Mouse (Mus musculus) lung, postnatal 0 days (tissue): ENCODE results near the gene Cmip. TPM values are rescaled to one million over a fixed set of nuclear protein-coding genes. Genes with fewer than 3 reads are reported as not detected.

Experiments used
- ATAC-seq: fragments of 200-750 bp; cut with Nextera tagmentation; 2 replicates; pipeline ENCODE4 v1.8.0; 2017; ENCODE audit warnings: moderate library complexity
- DNase-seq: peaks from one replicate; pipeline ENCODE4 v3.0.0-alpha.2; 2016; ENCODE audit warnings: low spot score
- H3K27ac ChIP-seq: fragments of 300-500 bp; sonication (generic); 2 replicates; pipeline ENCODE4 v1.5.1; 2014; ENCODE audit warnings: antibody characterized with exemption, mild to moderate bottlenecking, low read length, mixed read lengths
- H3K27me3 ChIP-seq: fragments of 300-500 bp; sonication (generic); replicated peaks from 2 replicates; pipeline ENCODE4 v1.6.1; 2014; ENCODE audit warnings: low read length, mixed read lengths; ENCODE audit not compliant: insufficient read depth
- H3K36me3 ChIP-seq: fragments of 300-500 bp; sonication (generic); 2 replicates; pipeline ENCODE4 v1.6.1; 2014; ENCODE audit warnings: low read length, mixed read lengths; ENCODE audit not compliant: insufficient read depth
- H3K4me1 ChIP-seq: fragments of 300-500 bp; sonication (generic); 2 replicates; pipeline ENCODE4 v1.6.1; 2014; ENCODE audit warnings: antibody characterized with exemption, low read depth, low read length, mixed read lengths; ENCODE audit not compliant: insufficient read depth
- H3K4me2 ChIP-seq: fragments of 300-500 bp; sonication (generic); replicated peaks from 2 replicates; pipeline ENCODE4 v1.6.1; 2014; ENCODE audit warnings: low read depth, mild to moderate bottlenecking, low read length, moderate library complexity, mixed read lengths
- H3K4me3 ChIP-seq: fragments of 300-500 bp; sonication (generic); 2 replicates; pipeline ENCODE4 v1.5.1; 2014; ENCODE audit warnings: low read depth, low read length
- H3K9ac ChIP-seq: fragments of 300-500 bp; sonication (generic); replicated peaks from 2 replicates; pipeline ENCODE4 v1.6.1; 2014; ENCODE audit warnings: low read depth, mild to moderate bottlenecking
- H3K9me3 ChIP-seq: fragments of 300-500 bp; sonication (generic); 2 replicates; pipeline ENCODE4 v1.6.1; 2016; ENCODE audit warnings: low read length, mixed read lengths
- CTCF ChIP-seq: IDR thresholded peaks from 2 replicates; pipeline ENCODE4 v1.5.1; 2016; ENCODE audit warnings: antibody characterized with exemption, mild to moderate bottlenecking
- EP300 ChIP-seq: IDR thresholded peaks from 2 replicates; pipeline ENCODE4 v1.6.1; 2016; ENCODE audit warnings: antibody characterized with exemption, mild to moderate bottlenecking, control low read depth
- WGBS: fragments of 180-500 bp; shearing (Covaris S2); extraction: QIAGEN DNeasy Blood & Tissue Kit; methylation state at CpG from one replicate; pipeline ENCODE4 v1.1.7; 2014; 5-methylcytosine and 5-hydroxymethylcytosine counted together
- polyA plus RNA-seq: library from polyadenylated mRNA; unstranded; fragments of >200 nt; fragmentation: Nextera tagmentation; extraction: Ambion mirVana; gene quantifications from 2 replicates; pipeline ENCODE4 v1.2.1, GENCODE M21; 2015

Gene Cmip
- polyA plus RNA-seq, 1 experiment from 2014 or later: 27.6 TPM

DNA sequence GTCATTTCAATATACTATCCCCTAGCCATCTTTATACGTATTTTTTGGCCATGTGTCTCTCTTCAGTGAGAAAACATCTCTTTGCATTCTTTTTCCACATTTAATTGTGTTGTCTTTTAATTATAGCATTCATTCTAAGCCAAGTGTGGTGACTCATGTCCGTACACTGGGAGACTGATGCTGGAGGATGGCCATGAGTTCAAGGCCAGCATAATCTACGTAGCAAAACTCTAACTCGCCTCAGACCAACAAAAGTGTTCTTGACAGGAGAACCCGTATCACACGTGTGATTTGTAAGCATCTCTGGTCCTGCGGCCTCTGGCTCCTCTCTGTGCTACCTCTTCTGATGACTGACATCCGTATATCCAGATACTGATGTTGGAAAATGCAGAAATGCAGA lies 227.9 kb downstream of the Cmip start:
- no peak for TF ChIP-seq CTCF
- TF ChIP-seq EP300: no peak
- Histone ChIP-seq H3K36me3 (no peaks in the 10 kb centered on the region), H3K27ac (no peak overlapping the region), H3K9me3 (no peaks in the 10 kb centered on the region), H3K4me3 (no peak overlapping the region), H3K27me3 (no peaks in the 10 kb centered on the region), H3K4me2 (no peak overlapping the region), H3K9ac (no peak overlapping the region), H3K4me1 (no peaks in the 10 kb centered on the region)
- WGBS: 82% methylated on average over 8 of the region's 8 CpGs
- DNase-seq: no peak
- no peak for ATAC-seq

DNA sequence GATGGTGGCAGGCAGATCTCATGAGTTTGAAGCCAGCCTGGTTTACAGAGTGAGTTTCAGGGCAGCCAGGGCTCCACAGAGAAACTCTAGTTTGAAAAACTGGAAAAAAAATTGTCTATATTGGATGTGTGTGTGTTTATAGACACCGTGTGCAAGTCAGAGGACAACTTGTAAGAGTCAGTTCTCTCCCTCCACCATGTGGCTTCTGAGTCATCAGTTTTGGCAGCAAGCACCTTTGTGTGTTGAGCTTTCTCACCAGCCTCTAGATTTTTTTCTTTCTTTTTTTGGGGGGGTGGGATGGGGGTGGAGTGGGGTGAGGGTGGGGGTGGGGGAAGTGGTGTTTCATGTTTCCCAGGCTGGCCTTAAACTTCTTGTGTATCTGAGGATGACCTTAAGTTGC lies 228.5 kb downstream of the Cmip start:
- Histone ChIP-seq H3K27ac (no peak overlapping the region), H3K4me1 (no peaks in the 10 kb centered on the region), H3K9me3 (no peaks in the 10 kb centered on the region), H3K4me3 (no peak overlapping the region), H3K4me2 (no peak overlapping the region), H3K36me3 (no peaks in the 10 kb centered on the region), H3K9ac (no peak overlapping the region), H3K27me3 (no peaks in the 10 kb centered on the region)
- TF ChIP-seq EP300 (no peak), CTCF (no peak)
- 43% methylated on average over 1 of the region's 1 CpGs for WGBS
- ATAC-seq (no peak), DNase-seq (no peak)

DNA sequence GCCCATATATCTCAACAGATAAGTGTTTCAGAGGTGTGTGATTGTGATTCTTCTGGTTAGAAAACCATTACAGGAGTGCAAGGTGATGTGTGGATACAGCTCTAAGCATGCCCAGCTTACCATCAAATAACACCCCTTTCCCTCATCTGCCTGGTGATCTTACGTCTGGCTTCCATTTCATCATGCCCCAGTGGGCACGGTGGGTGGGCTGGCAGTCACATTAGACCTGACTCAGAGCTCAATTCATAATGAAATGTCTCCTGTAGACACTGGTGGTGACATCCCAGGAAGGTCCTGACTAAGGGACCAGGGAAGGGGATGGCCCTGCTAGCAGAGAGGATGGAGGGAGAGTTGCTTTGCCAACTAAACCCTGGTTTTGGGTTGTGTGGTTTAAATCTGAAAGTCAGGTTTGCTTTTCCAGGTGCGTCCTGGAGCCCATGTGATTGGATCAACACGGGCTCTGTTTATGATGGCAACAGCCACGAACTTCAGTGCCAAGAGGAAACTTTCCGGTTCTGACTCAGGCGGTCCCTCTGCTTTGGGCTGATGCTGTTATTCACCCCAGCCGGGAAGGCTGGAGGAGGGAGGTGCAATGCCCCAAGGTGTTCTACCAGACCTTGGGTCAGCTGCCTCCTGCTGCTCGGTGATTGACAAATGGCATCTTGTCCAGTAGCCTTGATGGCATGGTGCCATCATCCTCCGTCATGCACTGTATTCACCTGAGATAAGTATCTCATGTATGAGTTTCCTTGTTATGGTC lies 231.6 kb downstream of the Cmip start:
- TF ChIP-seq CTCF (no peak), EP300 (no peak)
- Histone ChIP-seq H3K4me2 (no peak overlapping the region), H3K9me3 (no peaks in the 10 kb centered on the region), H3K36me3 (no peaks in the 10 kb centered on the region), H3K27me3 (no peaks in the 10 kb centered on the region), H3K4me1 (no peaks in the 10 kb centered on the region), H3K27ac (no peak overlapping the region), H3K9ac (no peak overlapping the region), H3K4me3 (no peak overlapping the region)
- no peak for DNase-seq
- 69% methylated on average over 10 of the region's 10 CpGs for WGBS
- no peak for ATAC-seq

DNA sequence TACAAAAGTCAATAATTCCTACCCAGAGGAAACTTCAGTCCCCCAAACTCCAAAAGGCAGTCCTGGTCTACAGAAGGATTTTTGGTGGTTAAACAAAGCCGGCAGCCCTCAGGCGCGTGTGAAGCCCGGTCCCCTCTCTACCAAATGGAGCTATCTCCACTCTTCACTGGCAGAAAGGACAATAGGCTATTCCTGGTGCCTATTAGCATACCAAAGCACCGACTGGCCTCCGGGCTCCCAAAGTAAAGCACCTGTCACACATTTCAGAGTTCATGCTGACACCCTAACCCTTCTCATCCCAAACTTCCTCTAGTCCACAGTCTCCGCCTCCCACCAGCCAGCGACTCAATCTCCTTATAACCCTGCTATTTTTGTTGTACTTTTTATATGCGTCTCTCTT lies 236.7 kb downstream of the Cmip start:
- ATAC-seq (no peak), DNase-seq (no peak)
- Histone ChIP-seq H3K27ac (no peak overlapping the region), H3K9me3 (no peaks in the 10 kb centered on the region), H3K9ac (no peak overlapping the region), H3K4me2 (no peak overlapping the region), H3K27me3 (0 out of 2 replicates have a peak, but pooled peaks cover 4% of the 10 kb centered on the region), H3K4me1 (peaks cover under 1% of the 10 kb centered on the region; the same call in 1 of the 2 replicates), H3K4me3 (no peak overlapping the region), H3K36me3 (no peaks in the 10 kb centered on the region)
- WGBS: 27% methylated on average over 9 of the region's 9 CpGs
- TF ChIP-seq EP300: no peak
- no peak for TF ChIP-seq CTCF

DNA sequence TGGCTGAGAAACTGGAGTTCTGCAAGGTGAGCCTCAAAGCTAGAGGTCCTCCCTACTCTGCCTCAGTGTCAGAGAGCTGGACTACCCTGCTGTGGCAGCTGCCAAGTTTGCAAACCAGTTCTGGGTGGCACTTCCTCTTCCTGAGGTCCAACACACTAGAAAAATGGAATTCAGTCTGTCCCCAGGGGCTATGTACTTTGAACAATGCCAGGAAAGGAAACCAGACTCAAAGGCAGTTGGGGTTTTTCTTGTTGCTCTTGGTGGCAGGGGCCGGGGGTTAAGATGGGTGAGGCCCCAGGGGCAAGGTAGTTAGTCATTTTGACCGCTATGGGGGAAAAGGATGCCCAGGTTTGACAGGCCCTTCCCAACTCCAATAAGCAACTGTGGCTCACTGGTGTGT lies 238.0 kb downstream of the Cmip start:
- no peak overlapping the region for H3K4me2 ChIP-seq
- DNase-seq (peak; percentile 17), ATAC-seq (no peak)
- TF ChIP-seq EP300 (no peak), CTCF (no peak)
- no peak overlapping the region for H3K9ac ChIP-seq
- H3K27ac ChIP-seq: no peak overlapping the region
- no peaks in the 10 kb centered on the region for H3K9me3 ChIP-seq
- H3K36me3 ChIP-seq: no peaks in the 10 kb centered on the region
- peaks cover 3% of the 10 kb centered on the region; the same call in 1 of the 2 replicates for H3K4me1 ChIP-seq
- H3K27me3 ChIP-seq: 0 out of 2 replicates have a peak, but pooled peaks cover 7% of the 10 kb centered on the region
- no peak overlapping the region for H3K4me3 ChIP-seq
- WGBS: 59% methylated on average over 2 of the region's 2 CpGs

DNA sequence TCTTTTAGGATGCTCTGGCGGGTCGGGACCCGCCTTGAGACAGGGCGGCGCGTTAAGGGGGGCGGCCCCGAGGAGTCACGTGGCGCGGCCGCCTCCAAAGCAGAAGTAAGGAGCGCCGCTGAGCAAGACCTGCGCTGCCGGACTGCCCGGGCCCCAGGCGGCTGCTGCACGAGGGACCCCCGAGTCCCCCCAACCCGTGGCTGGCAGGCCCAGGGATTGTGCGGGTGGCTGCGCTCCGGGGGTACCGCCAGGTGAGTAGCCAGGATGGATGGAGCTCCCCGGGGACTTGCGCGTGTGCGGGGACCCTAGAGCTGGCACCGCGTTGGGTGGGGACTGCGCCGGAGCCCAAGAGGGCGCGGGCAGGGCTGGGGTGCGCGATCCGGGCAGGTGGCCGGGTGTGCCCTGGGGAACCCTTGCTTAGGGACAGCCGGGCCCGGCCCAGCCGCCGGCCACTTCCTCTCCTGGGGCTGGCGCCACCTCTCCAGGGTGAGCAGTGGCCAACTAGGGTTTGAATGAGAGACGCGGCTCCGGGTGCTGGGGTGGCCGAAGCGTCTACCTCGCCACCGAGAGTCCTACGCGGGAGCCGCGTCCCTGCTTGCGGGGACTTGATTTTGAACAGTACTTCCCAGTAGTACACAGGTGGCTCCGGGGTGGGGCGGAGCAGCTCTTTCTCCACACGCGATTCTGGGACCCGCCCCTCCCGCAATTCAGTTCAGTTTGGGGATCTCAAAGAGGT lies 241.5 kb downstream of the Cmip start, which contains the start of gene Plcg2:
Plcg2 (plus strand) TSS at position 113 of the 736 bp plus-strand sequence.
- H3K4me3 ChIP-seq: peak within 1 kb of the TSS; percentile 51

More for the DNA sequence above, 241.5 kb downstream of the Cmip start, which contains the start of gene Plcg2:
- peak within 1 kb of the TSS; percentile 91 for H3K4me2 ChIP-seq
- ATAC-seq (peak; percentile 77), DNase-seq (peak; percentile 33)
- 1% methylated on average over 58 of the region's 62 CpGs for WGBS
- H3K36me3 ChIP-seq: no peaks in the 10 kb centered on the region
- no peaks in the 10 kb centered on the region for H3K9me3 ChIP-seq
- H3K27me3 ChIP-seq: 0 out of 2 replicates have a peak, but pooled peaks cover 7% of the 10 kb centered on the region
- peaks cover 3% of the 10 kb centered on the region; the same call in 1 of the 2 replicates for H3K4me1 ChIP-seq
- H3K9ac ChIP-seq: peak within 1 kb of the TSS; percentile 20; the same call in 1 of the 2 replicates
- no peak within 1 kb of the TSS for H3K27ac ChIP-seq
- no peak for TF ChIP-seq EP300
- no peak for TF ChIP-seq CTCF
